Mouse (Mus musculus) embryonic facial prominence, embryonic 14.5 days (tissue): ENCODE measurements around the gene Llgl2. TPM values are rescaled to one million over a fixed set of nuclear protein-coding genes. Genes with fewer than 3 reads are reported as not detected.

Experiments
- ATAC-seq: fragments of 200-750 bp; cut with Nextera tagmentation; 2 replicates; pipeline ENCODE4 v1.8.0; 2017; ENCODE audit warnings: low read depth, moderate number of reproducible peaks, moderate TSS enrichment
- DNase-seq: peaks from one replicate; pipeline ENCODE4 v3.0.0-alpha.2; 2015; ENCODE audit warnings: low spot score
- H3K27ac ChIP-seq: fragments of 300-500 bp; sonication (generic); replicated peaks from 2 replicates; pipeline ENCODE4 v1.5.1; 2014; ENCODE audit warnings: low read depth, mild to moderate bottlenecking, low read length, moderate library complexity
- H3K27me3 ChIP-seq: fragments of 300-500 bp; sonication (generic); replicated peaks from 2 replicates; pipeline ENCODE4 v1.6.1; 2014; ENCODE audit warnings: low read length; ENCODE audit not compliant: control insufficient read depth, insufficient read depth
- H3K36me3 ChIP-seq: fragments of 300-500 bp; sonication (generic); 2 replicates; pipeline ENCODE4 v1.6.1; 2014; ENCODE audit warnings: low read length, mixed read lengths; ENCODE audit not compliant: control insufficient read depth, insufficient read depth
- H3K4me1 ChIP-seq: fragments of 300-500 bp; sonication (generic); 2 replicates; pipeline ENCODE4 v1.6.1; 2014; ENCODE audit warnings: antibody characterized with exemption, low read length; ENCODE audit not compliant: control insufficient read depth, insufficient read depth
- H3K4me2 ChIP-seq: fragments of 300-500 bp; sonication (generic); 2 replicates; pipeline ENCODE4 v1.6.1; 2014; ENCODE audit warnings: low read depth, mild to moderate bottlenecking, low read length, moderate library complexity, mixed read lengths
- H3K4me3 ChIP-seq: fragments of 300-500 bp; sonication (generic); 2 replicates; pipeline ENCODE4 v1.5.1; 2014; ENCODE audit warnings: low read depth, mild to moderate bottlenecking, low read length
- H3K9ac ChIP-seq: fragments of 300-500 bp; sonication (generic); 2 replicates; pipeline ENCODE4 v1.6.1; 2014; ENCODE audit warnings: low read depth, mild to moderate bottlenecking, low read length, moderate library complexity, mixed read lengths
- H3K9me3 ChIP-seq: fragments of 300-500 bp; sonication (generic); 2 replicates; pipeline ENCODE4 v1.6.1; 2016; ENCODE audit warnings: low read length; ENCODE audit not compliant: control insufficient read depth
- WGBS: fragments of 180-500 bp; shearing (Covaris S2); extraction: QIAGEN DNeasy Blood & Tissue Kit; methylation state at CpG from one replicate; pipeline ENCODE4 v1.1.7; 2014; 5-methylcytosine and 5-hydroxymethylcytosine counted together
- polyA plus RNA-seq: library from polyadenylated mRNA; unstranded; fragments of >200 nt; fragmentation: Nextera tagmentation; extraction: Ambion mirVana; gene quantifications from 2 replicates; pipeline ENCODE4 v1.2.1, GENCODE M21; 2014

Llgl2 gene
- polyA plus RNA-seq, 1 experiment from 2014 or later, result 11.9 TPM

GRCm38 (mm10) chr11:115806154-115806553 lies 17.7 kb upstream of the Llgl2 start:
- peaks cover 32% of the 10 kb centered on the region for H3K4me1 ChIP-seq
- peaks cover 60% of the 10 kb centered on the region for H3K36me3 ChIP-seq
- 87% methylated on average over 10 of the region's 10 CpGs for WGBS

GRCm38 (mm10) chr11:115807306-115807705 lies 16.5 kb upstream of the Llgl2 start:
- no peak overlapping the region; the same call in 1 of the 2 replicates for H3K27ac ChIP-seq
- 73% methylated on average over 5 of the region's 6 CpGs for WGBS
- H3K36me3 ChIP-seq, result peaks cover 55% of the 10 kb centered on the region

More at GRCm38 (mm10) chr11:115806154-115806553, 17.7 kb upstream of the Llgl2 start:
- Histone ChIP-seq H3K9me3 (no peaks in the 10 kb centered on the region), H3K4me3 (no peak overlapping the region), H3K4me2 (no peak overlapping the region), H3K27me3 (no peaks in the 10 kb centered on the region), H3K27ac (no peak overlapping the region), H3K9ac (no peak overlapping the region)
- DNase-seq (no peak), ATAC-seq (no peak)

DNA sequence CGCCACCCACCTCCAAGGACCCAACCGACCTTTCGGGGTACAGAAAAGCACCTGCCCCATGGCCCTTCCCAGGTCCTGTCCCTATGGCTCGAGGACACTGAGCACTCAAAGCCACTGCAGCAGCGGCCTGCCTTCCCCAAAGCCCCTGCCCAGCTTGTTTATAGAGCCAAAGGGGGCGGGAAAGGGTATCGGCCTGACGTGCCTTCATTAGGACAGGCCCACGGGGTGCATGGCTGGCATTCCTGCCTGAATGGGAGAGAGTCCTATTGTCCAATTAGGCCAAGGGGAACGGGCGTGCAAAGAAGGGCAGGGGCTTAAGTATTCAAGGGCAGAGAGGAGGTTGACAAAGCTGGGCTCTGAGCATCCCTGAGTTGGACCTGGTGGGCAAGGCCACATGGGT lies 15.9 kb upstream of the Llgl2 start:
- Histone ChIP-seq H3K9me3 (no peaks in the 10 kb centered on the region), H3K9ac (peak overlapping the region; percentile 20; the same call in 1 of the 2 replicates), H3K4me3 (no peak overlapping the region), H3K36me3 (peaks cover 48% of the 10 kb centered on the region), H3K27ac (no peak overlapping the region), H3K4me2 (peak overlapping the region; percentile 88; the same call in 1 of the 2 replicates), H3K27me3 (no peaks in the 10 kb centered on the region), H3K4me1 (peaks cover 49% of the 10 kb centered on the region)
- DNase-seq (peak; percentile 21), ATAC-seq (no peak)
- 66% methylated on average over 11 of the region's 11 CpGs for WGBS

More at GRCm38 (mm10) chr11:115807306-115807705, 16.5 kb upstream of the Llgl2 start:
- H3K4me3 ChIP-seq, result no peak overlapping the region
- ATAC-seq (no peak), DNase-seq (no peak)
- H3K4me1 ChIP-seq, result peaks cover 44% of the 10 kb centered on the region
- H3K27me3 ChIP-seq, result no peaks in the 10 kb centered on the region
- no peak overlapping the region for H3K4me2 ChIP-seq
- H3K9me3 ChIP-seq, result no peaks in the 10 kb centered on the region
- H3K9ac ChIP-seq, result no peak overlapping the region

GRCm38 (mm10) chr11:115808696-115809310 lies 15.0 kb upstream of the Llgl2 start:
- peak; percentile 89 for DNase-seq
- Histone ChIP-seq H3K36me3 (peaks cover 40% of the 10 kb centered on the region), H3K4me2 (peak overlapping the region; percentile 88), H3K9me3 (no peaks in the 10 kb centered on the region), H3K9ac (no peak overlapping the region), H3K27me3 (no peaks in the 10 kb centered on the region), H3K4me3 (0 out of 2 replicates have a peak overlapping the region, but pooled peaks have one; percentile 9), H3K27ac (peak overlapping the region; percentile 63), H3K4me1 (peaks cover 49% of the 10 kb centered on the region)
- 16% methylated on average over 10 of the region's 10 CpGs for WGBS
- ATAC-seq, result peak; percentile 22

- 0 out of 2 replicates have a peak overlapping the region, but pooled peaks have one; percentile 9 for H3K4me3 ChIP-seq
- peaks cover 49% of the 10 kb centered on the region for H3K4me1 ChIP-seq
- WGBS, result 62% methylated on average over 8 of the region's 8 CpGs
- no peak overlapping the region for H3K9ac ChIP-seq
- peaks cover 35% of the 10 kb centered on the region for H3K36me3 ChIP-seq
- H3K4me2 ChIP-seq, result peak overlapping the region; percentile 88
- ATAC-seq (no peak), DNase-seq (peak; percentile 35)
- H3K27me3 ChIP-seq, result no peaks in the 10 kb centered on the region
- peak overlapping the region; percentile 63 for H3K27ac ChIP-seq
- H3K9me3 ChIP-seq, result no peaks in the 10 kb centered on the region
Measured at GRCm38 (mm10) chr11:115809311-115809781, 14.5 kb upstream of the Llgl2 start.

DNA sequence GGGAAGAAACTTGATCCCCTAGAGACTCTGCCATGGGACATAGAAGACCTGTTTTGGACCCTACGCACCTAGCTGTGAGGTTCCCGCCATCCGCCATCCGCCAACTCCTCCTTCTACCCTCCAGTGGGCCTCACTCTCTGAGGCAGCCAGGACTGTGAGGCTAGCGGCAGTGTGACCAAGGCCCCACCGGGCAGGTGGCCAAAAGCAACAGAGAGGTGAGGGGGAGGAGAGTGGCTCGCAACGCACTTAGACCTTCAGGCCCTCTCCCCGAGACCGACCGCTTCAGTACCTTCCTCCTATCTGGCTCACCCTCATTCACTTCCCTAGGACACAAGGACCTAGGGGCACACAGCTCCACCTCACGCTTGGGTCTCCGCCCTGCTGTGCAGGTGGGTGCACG lies 13.5 kb upstream of the Llgl2 start:
- H3K9ac ChIP-seq, result no peak overlapping the region
- no peaks in the 10 kb centered on the region for H3K27me3 ChIP-seq
- ATAC-seq (no peak), DNase-seq (peak; percentile 72)
- peaks cover 24% of the 10 kb centered on the region for H3K36me3 ChIP-seq
- H3K4me3 ChIP-seq, result peak overlapping the region; percentile 87
- peak overlapping the region; percentile 63 for H3K27ac ChIP-seq
- peaks cover 53% of the 10 kb centered on the region for H3K4me1 ChIP-seq
- peak overlapping the region; percentile 88 for H3K4me2 ChIP-seq
- no peaks in the 10 kb centered on the region for H3K9me3 ChIP-seq
- 68% methylated on average over 14 of the region's 14 CpGs for WGBS

DNA sequence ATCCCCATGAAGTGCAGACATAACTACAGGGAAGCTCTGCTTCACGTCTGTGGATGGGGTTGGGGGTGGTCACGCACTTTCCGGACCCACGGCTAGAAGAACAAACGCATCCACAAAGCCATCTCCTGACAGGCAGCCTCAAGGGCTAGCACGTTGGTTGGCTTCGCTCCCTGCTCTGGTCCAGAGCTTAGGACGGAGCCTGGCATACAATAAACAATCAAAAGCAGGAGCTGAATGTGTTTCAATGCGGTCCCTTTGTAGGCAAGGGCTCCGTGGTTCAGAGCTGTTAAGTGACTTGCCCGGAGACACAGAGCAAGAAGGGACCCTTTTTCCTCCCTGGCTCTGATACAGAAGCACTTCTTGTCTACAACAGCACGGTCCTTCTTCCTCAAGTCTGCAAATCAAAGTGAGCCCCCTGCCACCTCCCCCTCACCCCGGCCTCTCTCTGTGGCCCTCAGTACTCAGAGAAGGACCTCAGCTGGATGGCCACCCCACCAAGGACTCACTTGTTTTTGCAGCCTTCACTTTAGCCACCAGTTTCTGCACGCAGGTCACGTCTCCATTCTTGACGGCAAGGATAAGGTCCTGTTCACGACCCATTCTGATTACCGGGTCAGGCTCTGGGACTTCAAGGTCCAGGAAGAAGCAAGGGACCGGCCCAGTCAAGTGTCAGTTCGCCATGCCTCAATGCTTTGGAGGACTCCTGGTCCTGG lies 12.3 kb upstream of the Llgl2 start:
- ATAC-seq (no peak), DNase-seq (no peak)
- H3K27ac ChIP-seq, result 0 out of 2 replicates have a peak overlapping the region, but pooled peaks have one; percentile 44
- no peaks in the 10 kb centered on the region for H3K9me3 ChIP-seq
- H3K36me3 ChIP-seq, result peaks cover 17% of the 10 kb centered on the region
- peaks cover 56% of the 10 kb centered on the region for H3K4me1 ChIP-seq
- H3K4me3 ChIP-seq, result peak overlapping the region; percentile 87
- peak overlapping the region; percentile 87 for H3K9ac ChIP-seq
- H3K27me3 ChIP-seq, result no peaks in the 10 kb centered on the region
- WGBS, result 77% methylated on average over 20 of the region's 20 CpGs
- H3K4me2 ChIP-seq, result peak overlapping the region; percentile 88

DNA sequence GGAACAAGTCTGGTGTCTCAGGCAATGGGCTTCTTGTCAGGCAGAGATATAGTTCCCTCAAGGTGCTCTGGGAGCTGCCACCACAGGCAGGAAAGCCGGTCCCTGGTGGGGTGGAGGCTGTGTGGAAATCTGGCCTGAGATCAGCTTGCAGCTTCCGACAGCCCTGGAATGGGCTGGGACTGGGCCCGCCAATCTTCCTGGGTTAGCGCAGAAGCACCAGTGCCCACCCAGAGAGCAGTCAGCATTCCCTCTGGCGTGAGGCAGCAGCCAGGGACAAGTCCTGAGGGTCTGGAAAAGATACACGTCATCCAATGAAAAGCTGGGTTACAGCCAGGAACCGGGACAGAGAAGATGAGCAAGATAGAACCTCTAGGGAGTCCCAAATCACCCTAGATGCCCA lies 11.8 kb upstream of the Llgl2 start:
- DNase-seq (no peak), ATAC-seq (no peak)
- H3K4me3 ChIP-seq, result peak overlapping the region; percentile 87
- H3K4me2 ChIP-seq, result peak overlapping the region; percentile 88
- H3K27ac ChIP-seq, result 0 out of 2 replicates have a peak overlapping the region, but pooled peaks have one; percentile 44
- H3K9me3 ChIP-seq, result no peaks in the 10 kb centered on the region
- WGBS, result 18% methylated on average over 7 of the region's 7 CpGs
- peaks cover 16% of the 10 kb centered on the region; the same call in 1 of the 2 replicates for H3K36me3 ChIP-seq
- H3K9ac ChIP-seq, result peak overlapping the region; percentile 87
- no peaks in the 10 kb centered on the region for H3K27me3 ChIP-seq
- H3K4me1 ChIP-seq, result peaks cover 56% of the 10 kb centered on the region
